Mouse (Mus musculus) CH12.LX (cell line): Measurements from ENCODE around the gene Hipk1. TPM values are rescaled to one million over a fixed set of nuclear protein-coding genes. Genes with fewer than 3 reads are reported as not detected.

ENCODE experiments used
- DNase-seq: peaks from one replicate; pipeline ENCODE4 v3.0.0-alpha.2; 2013; ENCODE audit errors: extremely low read depth
- H3K27ac ChIP-seq: 2 replicates; pipeline ENCODE4 v1.5.1; 2012; ENCODE audit warnings: low read depth, mild to moderate bottlenecking, control low read depth, moderate library complexity; ENCODE audit not compliant: insufficient read depth
- H3K27me3 ChIP-seq: replicated peaks from 2 replicates; pipeline ENCODE3; 2012; ENCODE audit warnings: inconsistent platforms
- H3K36me3 ChIP-seq, 2 experiments: replicated peaks in 1 of 2; 2 replicates each; pipeline versions ENCODE3 to v1.6.1; 2012; ENCODE audit warnings: inconsistent platforms in 1 of 2, low read length in 1 of 2, mild to moderate bottlenecking in 1 of 2, mixed read lengths in 1 of 2, moderate library complexity in 1 of 2; ENCODE audit not compliant: control insufficient read depth in 1 of 2, insufficient read depth in 1 of 2
- H3K4me1 ChIP-seq, 2 experiments: 2 replicates each; pipeline ENCODE4 v1.6.1; 2012; ENCODE audit warnings: inconsistent platforms in 1 of 2, moderate library complexity in 1 of 2; ENCODE audit not compliant: insufficient read depth in 2 of 2, control insufficient read depth in 1 of 2
- H3K4me2 ChIP-seq: 2 replicates; pipeline ENCODE4 v1.6.1; 2012; ENCODE audit warnings: low read depth, mild to moderate bottlenecking, control low read depth; ENCODE audit not compliant: poor library complexity, insufficient read depth, severe bottlenecking
- H3K4me3 ChIP-seq, 3 experiments: fragments of 150-350 bp in 1 of 3; sonication (generic) in 1 of 3; replicated peaks in 1 of 3; 2 replicates each; pipeline versions ENCODE3 to v1.5.1; 2011 to 2012; ENCODE audit warnings: low read depth in 2 of 3, low read length in 2 of 3, mild to moderate bottlenecking in 2 of 3, moderate library complexity in 2 of 3, control low read depth in 1 of 3, improper control_type of control experiment in 1 of 3, inconsistent platforms in 1 of 3, mixed read lengths in 1 of 3; ENCODE audit not compliant: poor library complexity in 1 of 3
- H3K79me2 ChIP-seq: replicated peaks from 2 replicates; pipeline ENCODE4 v1.6.1; 2012; ENCODE audit warnings: mild to moderate bottlenecking, moderate library complexity; ENCODE audit not compliant: control insufficient read depth, poor library complexity, insufficient read depth, severe bottlenecking; ENCODE audit errors: extremely low read depth
- H3K9ac ChIP-seq: 2 replicates; pipeline ENCODE4 v1.6.1; 2012; ENCODE audit warnings: low read depth, mild to moderate bottlenecking, control low read depth, moderate library complexity; ENCODE audit not compliant: insufficient read depth
- H3K9me3 ChIP-seq: replicated peaks from 2 replicates; pipeline ENCODE3; 2012; ENCODE audit warnings: low read length, inconsistent platforms, mixed read lengths
- BHLHE40 ChIP-seq: IDR thresholded peaks from 2 replicates; pipeline ENCODE4 v1.6.1; 2011; ENCODE audit warnings: mild to moderate bottlenecking, low read depth, low read length, improper control_type of control experiment
- CHD2 ChIP-seq: IDR thresholded peaks from 2 replicates; pipeline ENCODE4 v1.6.1; 2011; ENCODE audit warnings: low read length, improper control_type of control experiment
- ELF1 ChIP-seq: IDR thresholded peaks from 2 replicates; pipeline ENCODE4 v1.6.1; 2014; ENCODE audit warnings: low read depth, mild to moderate bottlenecking, inconsistent platforms, low read length, improper control_type of control experiment
- ETS1 ChIP-seq: conservative IDR thresholded peaks from 2 replicates; pipeline ENCODE4 v1.6.1; 2012; ENCODE audit warnings: low read depth, mild to moderate bottlenecking, inconsistent platforms, low read length, improper control_type of control experiment, moderate library complexity
- IRF4 ChIP-seq: IDR thresholded peaks from 2 replicates; pipeline ENCODE4 v1.6.1; 2014; ENCODE audit warnings: low read depth, mild to moderate bottlenecking, inconsistent platforms, low read length, improper control_type of control experiment
- JUN ChIP-seq: IDR thresholded peaks from 2 replicates; pipeline ENCODE4 v1.6.1; 2011; ENCODE audit warnings: low read depth, mild to moderate bottlenecking, low read length, improper control_type of control experiment, moderate library complexity; ENCODE audit not compliant: insufficient read depth
- JUND ChIP-seq: conservative IDR thresholded peaks from 2 replicates; pipeline ENCODE4 v1.6.1; 2011; ENCODE audit warnings: low read depth, low read length, improper control_type of control experiment
- MAFK ChIP-seq: IDR thresholded peaks from 2 replicates; pipeline ENCODE4 v1.6.1; 2011; ENCODE audit warnings: low read length, improper control_type of control experiment; ENCODE audit not compliant: insufficient replicate concordance
- MAX ChIP-seq: IDR thresholded peaks from 2 replicates; pipeline ENCODE4 v1.6.1; 2011; ENCODE audit warnings: low read length, improper control_type of control experiment
- MAZ ChIP-seq: IDR thresholded peaks from 2 replicates; pipeline ENCODE4 v1.6.1; 2012; ENCODE audit warnings: low read depth, mild to moderate bottlenecking, inconsistent platforms, low read length, improper control_type of control experiment, moderate library complexity
- MEF2A ChIP-seq: IDR thresholded peaks from 2 replicates; pipeline ENCODE4 v1.6.1; 2014; ENCODE audit warnings: low read depth, mild to moderate bottlenecking, inconsistent platforms, low read length, improper control_type of control experiment, borderline replicate concordance
- MXI1 ChIP-seq: IDR thresholded peaks from 2 replicates; pipeline ENCODE4 v1.6.1; 2011; ENCODE audit warnings: mild to moderate bottlenecking, low read depth, low read length, improper control_type of control experiment
- MYC ChIP-seq: IDR thresholded peaks from 2 replicates; pipeline ENCODE4 v1.6.1; 2011; ENCODE audit warnings: low read depth, mild to moderate bottlenecking, improper control_type of control experiment, low read length
- NELFE ChIP-seq: IDR thresholded peaks from 2 replicates; pipeline ENCODE4 v1.6.1; 2011; ENCODE audit warnings: low read depth, low read length, improper control_type of control experiment
- NRF1 ChIP-seq: IDR thresholded peaks from 2 replicates; pipeline ENCODE4 v1.6.1; 2014; ENCODE audit warnings: low read depth, mild to moderate bottlenecking, inconsistent platforms, low read length, improper control_type of control experiment, moderate library complexity
- PAX5 ChIP-seq: IDR thresholded peaks from 2 replicates; pipeline ENCODE4 v1.6.1; 2012; ENCODE audit warnings: low read length, inconsistent platforms, mixed read lengths
- RCOR1 ChIP-seq: conservative IDR thresholded peaks from 2 replicates; pipeline ENCODE4 v1.6.1; 2012; ENCODE audit warnings: low read depth, mild to moderate bottlenecking, inconsistent platforms, low read length, improper control_type of control experiment
- SIN3A ChIP-seq: IDR thresholded peaks from 2 replicates; pipeline ENCODE4 v1.6.1; 2012; ENCODE audit warnings: low read length, improper control_type of control experiment, inconsistent platforms
- SMC3 ChIP-seq: IDR thresholded peaks from 2 replicates; pipeline ENCODE4 v1.6.1; 2011; ENCODE audit warnings: low read depth, low read length, improper control_type of control experiment
- TBP ChIP-seq: conservative IDR thresholded peaks from 2 replicates; pipeline ENCODE4 v1.6.1; 2011; ENCODE audit warnings: low read depth, low read length, improper control_type of control experiment
- USF1 ChIP-seq: IDR thresholded peaks from 2 replicates; pipeline ENCODE4 v1.6.1; 2014; ENCODE audit warnings: low read depth, mild to moderate bottlenecking, inconsistent platforms, low read length, improper control_type of control experiment
- ZC3H11A ChIP-seq: IDR thresholded peaks from 2 replicates; pipeline ENCODE4 v1.6.1; 2012; ENCODE audit warnings: low read depth, mild to moderate bottlenecking, inconsistent platforms, low read length, improper control_type of control experiment
- ZNF384 ChIP-seq: IDR thresholded peaks from 2 replicates; pipeline ENCODE4 v1.6.1; 2012; ENCODE audit warnings: low read depth, low read length, improper control_type of control experiment, inconsistent platforms
- dilution Hi-C: fragments of 300-500 bp; cut with MboI; formaldehyde crosslinking; loops from 2 replicates; pipeline ENCODE4 v1.14.3; 2020; ENCODE audit warnings: low sequenced_read_pairs; ENCODE audit not compliant: extremely low pct_unique_long_range_greater_than_20kb, extremely low pct_ligation_motif_present
- in situ Hi-C: fragments of 300-500 bp; cut with MboI; formaldehyde crosslinking; loops from 3 replicates; pipeline ENCODE4 v1.14.3; 2019; ENCODE audit warnings: low sequenced_read_pairs, low pct_ligation_motif_present, low pct_unique_long_range_greater_than_20kb, mixed read lengths
- polyA plus RNA-seq: library from polyadenylated mRNA; unstranded; fragments of >175 nt; gene quantifications from 2 replicates; pipeline ENCODE4 v1.2.1, GENCODE M21; 2012; ENCODE audit warnings: low read depth; ENCODE audit not compliant: insufficient read length
- total RNA-seq, 2 experiments: library from RNA; depleted of rRNA; stranded (reverse); fragments of 300-350 nt in 1 of 2; fragments of >200 nt in 1 of 2; gene quantifications; 2 replicates each; pipeline ENCODE4 v1.2.3; 2012 to 2014

Gene Hipk1
- total and polyA plus RNA-seq, 3 experiments: 26.2 to 35.9 (median 32.7) TPM

- Histone ChIP-seq H3K27me3 (no peaks in the 10 kb centered on the region), H3K4me2 (peak overlapping the region; percentile 66), H3K4me3 (peak overlapping the region; percentile 63 to 87 (median 64)), H3K4me1 (peaks cover 3 to 11% of the 10 kb centered on the region in 2 experiments; a peak in 3 of 4 replicates), H3K36me3 (peaks cover 6 to 22% of the 10 kb centered on the region in 2 experiments), H3K9me3 (peaks cover 16% of the 10 kb centered on the region), H3K27ac (no peak overlapping the region), H3K79me2 (peaks cover 30% of the 10 kb centered on the region), H3K9ac (peak overlapping the region; percentile 85)
- peak; percentile 84 for TF ChIP-seq MXI1
- no peak for TF ChIP-seq TBP
- TF ChIP-seq ELF1: no peak
- no peak for TF ChIP-seq ZC3H11A
- TF ChIP-seq MAX: peak; percentile 51; the same call in 1 of the 2 replicates
- no peak for TF ChIP-seq JUND
- TF ChIP-seq MAFK: no peak
- no peak for TF ChIP-seq MAZ
- TF ChIP-seq MEF2A: no peak
- TF ChIP-seq ETS1: no peak
- no peak for TF ChIP-seq SMC3
- TF ChIP-seq NELFE: no peak
- no peak for TF ChIP-seq JUN
- no peak for TF ChIP-seq ZNF384
- no peak for TF ChIP-seq USF1
- TF ChIP-seq RCOR1: no peak
- TF ChIP-seq BHLHE40: peak; percentile 94
- TF ChIP-seq NRF1: no peak
- no peak for TF ChIP-seq PAX5
- no peak for TF ChIP-seq IRF4
- peak; percentile 70 for TF ChIP-seq MYC
- no peak for TF ChIP-seq CHD2
- peak; percentile 28; the same call in 1 of the 2 replicates for TF ChIP-seq SIN3A
- dilution Hi-C loops (no loop called here), in situ Hi-C loops (loop anchor here (25.0 kb wide), 1 partner anchor 251 kb away; no protein-coding TSS in a partner anchor)
- DNase-seq: no peak
These were observed 45.1 kb upstream of the Hipk1 start for GRCm38 (mm10) chr3:103836453-103836852.
